Mouse (Mus musculus) liver, adult 2 months (tissue): ENCODE measurements at regions not wholly inside any gene's neighbourhood (a gene's known extent, or its start where the extent isn't known, plus 50 kb on each side); places are given as distances from the start of the nearest gene placed in this dataset.

Experiments
- DNase-seq: peaks from one replicate; pipeline ENCODE4 v3.0.0-alpha.2; 2011; ENCODE audit warnings: low read depth, low spot score; ENCODE audit errors: extremely low read depth
- H3K27ac ChIP-seq: fragments of 200-500 bp; replicated peaks from 2 replicates; pipeline ENCODE4 v1.5.1; 2012; ENCODE audit warnings: low read depth, mild to moderate bottlenecking, control low read depth, inconsistent platforms, low read length; ENCODE audit not compliant: insufficient read depth
- H3K27me3 ChIP-seq: fragments of 200-500 bp; 2 replicates; pipeline ENCODE4 v1.6.1; 2012; ENCODE audit warnings: mild to moderate bottlenecking, moderate library complexity, low read length, inconsistent platforms; ENCODE audit not compliant: control insufficient read depth, insufficient read depth
- H3K36me3 ChIP-seq: fragments of 200-500 bp; 2 replicates; pipeline ENCODE4 v1.6.1; 2012; ENCODE audit warnings: low read length, inconsistent platforms; ENCODE audit not compliant: control insufficient read depth, insufficient read depth
- H3K4me1 ChIP-seq: fragments of 200-500 bp; 2 replicates; pipeline ENCODE4 v1.6.1; 2011; ENCODE audit warnings: low read length; ENCODE audit not compliant: control insufficient read depth, insufficient read depth
- H3K4me3 ChIP-seq: fragments of 200-500 bp; 2 replicates; pipeline ENCODE4 v1.5.1; 2011; ENCODE audit warnings: low read depth, mild to moderate bottlenecking, control low read depth, low read length, moderate library complexity; ENCODE audit not compliant: insufficient read depth
- H3K79me2 ChIP-seq: fragments of 200-500 bp; 2 replicates; pipeline ENCODE4 v1.6.1; 2012; ENCODE audit warnings: inconsistent platforms, mild to moderate bottlenecking, low read length, moderate library complexity; ENCODE audit not compliant: control insufficient read depth, insufficient read depth
- H3K9ac ChIP-seq: fragments of 200-500 bp; 2 replicates; pipeline ENCODE4 v1.6.1; 2012; ENCODE audit warnings: low read depth, mild to moderate bottlenecking, control low read depth, inconsistent platforms, low read length
- CTCF ChIP-seq: fragments of 200-500 bp; IDR thresholded peaks from 2 replicates; pipeline ENCODE4 v1.5.1; 2011; ENCODE audit warnings: low read depth, low read length, control low read depth
- POLR2A ChIP-seq: fragments of 200-500 bp; IDR thresholded peaks from 2 replicates; pipeline ENCODE4 v1.6.1; 2011; ENCODE audit warnings: low read length, control low read depth; ENCODE audit not compliant: insufficient read depth; ENCODE audit errors: extremely low read depth
- whole genome bisulfite sequencing: fragments of 180-500 bp; shearing (Covaris S2); methylation state at CpG from one replicate; pipeline ENCODE4 v1.1.7; 2018; 5-methylcytosine and 5-hydroxymethylcytosine counted together

GRCm38 (mm10) chr6:31325621-31326020 lies 72.9 kb upstream of the Mkln1 start:
- 97% methylated on average over 1 of the region's 1 CpGs for WGBS
- H3K27ac ChIP-seq: no peak overlapping the region
- no peak for TF ChIP-seq CTCF
- no peak for TF ChIP-seq POLR2A
- H3K9ac ChIP-seq: no peak overlapping the region
- 0 out of 2 replicates have a peak, but pooled peaks cover 3% of the 10 kb centered on the region for H3K36me3 ChIP-seq
- H3K4me1 ChIP-seq: peaks cover 17% of the 10 kb centered on the region
- H3K4me3 ChIP-seq: no peak overlapping the region
- no peaks in the 10 kb centered on the region; the same call in 1 of the 2 replicates for H3K79me2 ChIP-seq
- no peaks in the 10 kb centered on the region for H3K27me3 ChIP-seq
- no peak for DNase-seq

GRCm38 (mm10) chr6:31330327-31330726 lies 68.2 kb upstream of the Mkln1 start:
- WGBS: 72% methylated on average over 7 of the region's 7 CpGs
- DNase-seq: no peak
- Histone ChIP-seq H3K4me3 (no peak overlapping the region), H3K4me1 (peaks cover 3% of the 10 kb centered on the region), H3K9ac (no peak overlapping the region), H3K79me2 (no peaks in the 10 kb centered on the region), H3K27ac (no peak overlapping the region), H3K36me3 (peaks cover 8% of the 10 kb centered on the region), H3K27me3 (no peaks in the 10 kb centered on the region)
- TF ChIP-seq CTCF: no peak
- no peak for TF ChIP-seq POLR2A

- Histone ChIP-seq H3K36me3 (peaks cover 8% of the 10 kb centered on the region), H3K9ac (no peak overlapping the region), H3K27me3 (no peaks in the 10 kb centered on the region), H3K4me3 (no peak overlapping the region), H3K27ac (no peak overlapping the region), H3K79me2 (no peaks in the 10 kb centered on the region), H3K4me1 (peaks cover 3% of the 10 kb centered on the region)
- WGBS: 85% methylated on average over 3 of the region's 3 CpGs
- TF ChIP-seq POLR2A: no peak
- TF ChIP-seq CTCF: no peak
- DNase-seq: no peak
Measured at GRCm38 (mm10) chr6:31330868-31331267, 67.7 kb upstream of the Mkln1 start.

GRCm38 (mm10) chr6:31332254-31332653 lies 66.3 kb upstream of the Mkln1 start:
- H3K79me2 ChIP-seq: no peaks in the 10 kb centered on the region
- no peak overlapping the region for H3K9ac ChIP-seq
- H3K36me3 ChIP-seq: peaks cover 8% of the 10 kb centered on the region
- TF ChIP-seq POLR2A (no peak), CTCF (no peak)
- peaks cover 3% of the 10 kb centered on the region for H3K4me1 ChIP-seq
- no peak for DNase-seq
- H3K4me3 ChIP-seq: no peak overlapping the region
- no peaks in the 10 kb centered on the region for H3K27me3 ChIP-seq
- no peak overlapping the region for H3K27ac ChIP-seq
- 86% methylated on average over 6 of the region's 6 CpGs for WGBS

GRCm38 (mm10) chr6:31332714-31333113 lies 65.8 kb upstream of the Mkln1 start:
- Histone ChIP-seq H3K27ac (no peak overlapping the region), H3K79me2 (no peaks in the 10 kb centered on the region), H3K27me3 (no peaks in the 10 kb centered on the region), H3K36me3 (peaks cover 8% of the 10 kb centered on the region), H3K9ac (no peak overlapping the region), H3K4me1 (peaks cover 3% of the 10 kb centered on the region), H3K4me3 (no peak overlapping the region)
- 95% methylated on average over 4 of the region's 4 CpGs for WGBS
- DNase-seq: no peak
- TF ChIP-seq POLR2A (no peak), CTCF (no peak)

- no peaks in the 10 kb centered on the region for H3K79me2 ChIP-seq
- no peaks in the 10 kb centered on the region for H3K27me3 ChIP-seq
- no peak overlapping the region for H3K27ac ChIP-seq
- peaks cover 3% of the 10 kb centered on the region for H3K4me1 ChIP-seq
- no peak overlapping the region for H3K4me3 ChIP-seq
- no peak overlapping the region for H3K9ac ChIP-seq
- H3K36me3 ChIP-seq: peaks cover 8% of the 10 kb centered on the region
- DNase-seq: no peak
- TF ChIP-seq CTCF: no peak
- no peak for TF ChIP-seq POLR2A
- WGBS: 88% methylated on average over 16 of the region's 16 CpGs
Measured at GRCm38 (mm10) chr6:31333228-31333922, 65.2 kb upstream of the Mkln1 start.
